Mouse (Mus musculus): Measurements from ENCODE around the gene Rnf215. TPM values are rescaled to one million over a fixed set of nuclear protein-coding genes. Genes with fewer than 3 reads are reported as not detected.
A peak's percentile ranks its signal among the peaks of the same experiment; 100 is the strongest.

Rnf215 gene
- polyA plus RNA-seq, 2 experiments, result 4.3 to 5.1 TPM

DNA sequence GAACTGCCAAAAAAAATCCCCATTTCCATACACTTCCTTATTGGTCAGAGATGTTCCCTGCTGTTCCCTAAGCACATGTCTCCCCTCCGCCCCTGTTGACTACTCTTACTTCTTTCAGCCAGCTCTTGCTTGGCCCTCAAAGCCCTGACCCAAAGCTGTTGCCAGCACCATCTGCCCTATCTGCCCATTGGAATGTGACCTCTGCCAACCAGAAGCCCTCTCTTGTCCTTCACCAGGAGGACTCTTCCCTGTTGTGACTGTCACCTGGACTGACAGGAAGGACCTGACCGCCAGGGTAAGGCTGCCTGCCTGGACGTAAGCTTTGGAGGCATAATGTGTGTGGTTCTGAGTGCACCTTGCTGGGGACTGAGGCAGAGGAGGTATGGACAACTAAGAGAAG lies 13.3 kb upstream of the Rnf215 start:
- WGBS (ENCODE audit: insufficient replicate concordance), result 81% methylated on average over 3 of the region's 3 CpGs
- no peak for ATAC-seq (ENCODE audit: insufficient read depth)
- H3K9ac ChIP-seq (replicated peaks), result no peak overlapping the region

DNA sequence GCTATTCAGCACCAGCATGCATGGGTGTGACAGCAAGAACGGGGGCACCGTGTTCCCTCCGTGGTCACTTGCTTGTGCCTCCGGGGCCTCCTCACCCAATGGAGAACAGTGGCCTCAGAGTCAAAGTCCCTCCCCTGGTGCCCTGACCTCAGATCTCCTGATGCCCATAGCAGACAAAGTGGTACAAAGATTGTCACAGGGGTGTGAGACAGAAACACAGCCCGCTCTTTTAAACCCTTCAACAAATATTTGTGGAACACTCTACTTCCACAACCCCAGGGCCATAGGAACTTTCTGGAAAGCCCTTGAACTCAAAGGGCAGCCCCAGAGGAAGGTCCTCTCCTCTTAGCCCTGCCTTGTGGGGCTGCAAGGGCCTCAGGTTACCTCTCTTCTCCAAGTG lies 12.8 kb upstream of the Rnf215 start:
- ATAC-seq (ENCODE audit: insufficient read depth) (no peak), DNase-seq (ENCODE audit: low read depth in 3 of 3, low spot score in 3 of 3) (no peak)
- Histone ChIP-seq H3K4me1 (replicated peaks; ENCODE audit: control insufficient read depth in 2 of 2, insufficient read depth in 2 of 2, low read length in 1 of 2) (peaks cover 9 to 27% of the 10 kb centered on the region in 2 experiments), H3K27me3 (ENCODE audit: control insufficient read depth, insufficient read depth, low read length) (peaks cover 31% of the 10 kb centered on the region), H3K36me3 (replicated peaks; ENCODE audit: control insufficient read depth, insufficient read depth, low read depth) (no peaks in the 10 kb centered on the region), H3K9ac (replicated peaks) (no peak overlapping the region), H3K9me3 (ENCODE audit: control insufficient read depth, low read length) (no peaks in the 10 kb centered on the region; the same call in 1 of the 2 replicates), H3K4me3 (ENCODE audit: insufficient read depth in 1 of 2, low read depth in 2 of 2, low read length in 2 of 2) (no peak overlapping the region), H3K4me2 (ENCODE audit: low read depth) (no peak overlapping the region), H3K27ac (no peak overlapping the region)
- TF ChIP-seq CTCF (IDR thresholded peaks at IDR 0.05; ENCODE audit: low read depth), result no peak
- TF ChIP-seq EP300 (IDR thresholded peaks at IDR 0.05; ENCODE audit: low read depth), result no peak
- WGBS (ENCODE audit: insufficient replicate concordance), result 52% methylated on average over 5 of the region's 5 CpGs

More for the DNA sequence above, 13.3 kb upstream of the Rnf215 start:
- no peak for DNase-seq (ENCODE audit: low read depth in 3 of 3, low spot score in 3 of 3)
- Histone ChIP-seq H3K4me1 (replicated peaks; ENCODE audit: control insufficient read depth in 2 of 2, insufficient read depth in 2 of 2, low read length in 1 of 2) (peaks cover 14 to 32% of the 10 kb centered on the region in 2 experiments), H3K27me3 (ENCODE audit: control insufficient read depth, insufficient read depth, low read length) (peaks cover 32% of the 10 kb centered on the region), H3K36me3 (replicated peaks; ENCODE audit: control insufficient read depth, insufficient read depth, low read depth) (no peaks in the 10 kb centered on the region), H3K4me3 (ENCODE audit: insufficient read depth in 1 of 2, low read depth in 2 of 2, low read length in 2 of 2) (no peak overlapping the region), H3K9me3 (ENCODE audit: control insufficient read depth, low read length) (no peaks in the 10 kb centered on the region; the same call in 1 of the 2 replicates), H3K4me2 (ENCODE audit: low read depth) (no peak overlapping the region), H3K27ac (no peak overlapping the region)
- TF ChIP-seq EP300 (IDR thresholded peaks at IDR 0.05; ENCODE audit: low read depth), result no peak
- no peak for TF ChIP-seq CTCF (IDR thresholded peaks at IDR 0.05; ENCODE audit: low read depth)

DNA sequence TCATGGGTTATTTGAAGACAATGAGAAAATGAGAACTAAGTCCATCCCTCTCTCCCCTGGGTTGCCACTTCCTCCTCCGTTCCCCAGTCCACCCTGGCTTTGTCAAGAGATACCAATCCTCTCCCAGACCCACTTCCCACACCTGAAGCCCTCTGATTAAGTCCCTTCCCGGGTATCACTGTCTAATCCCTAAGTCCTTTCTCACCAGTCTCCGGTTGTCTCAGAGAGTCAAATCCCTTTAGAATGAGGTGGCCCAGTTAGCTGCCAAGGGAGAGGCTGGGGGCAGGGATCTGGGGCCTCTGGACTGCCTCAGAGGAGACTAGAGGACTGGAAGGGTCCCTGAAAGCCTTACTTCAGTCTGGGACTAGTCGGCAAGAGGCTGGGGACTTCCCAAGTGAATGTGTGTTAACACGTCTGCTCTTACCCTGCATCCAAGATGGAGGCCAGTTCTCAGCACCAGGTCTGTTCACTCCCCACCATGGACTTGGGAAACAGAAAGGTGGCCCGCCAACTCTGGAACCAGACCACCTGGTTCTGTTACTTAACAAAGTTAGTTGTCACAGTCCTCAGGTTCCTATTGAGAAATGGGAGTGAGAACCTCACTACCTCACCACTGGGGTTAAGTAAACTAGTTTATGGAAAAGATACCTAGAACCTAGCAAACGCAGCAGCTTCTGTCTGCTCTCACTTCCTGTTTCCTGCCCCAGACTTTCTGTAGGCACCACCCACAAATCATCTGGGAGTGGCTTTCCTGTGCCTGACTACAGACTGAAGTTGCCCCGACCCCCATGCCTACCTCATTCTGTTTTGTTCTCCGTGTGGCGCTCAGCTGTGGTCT lies 12.0 kb upstream of the Rnf215 start, which contains the start of gene Sec14l2:
Sec14l2 (minus strand) TSS at position 674 of the 838 bp plus-strand sequence.
- Histone ChIP-seq H3K27ac (no peak within 1 kb of the TSS), H3K4me1 (replicated peaks; ENCODE audit: control insufficient read depth in 2 of 2, insufficient read depth in 2 of 2, low read length in 1 of 2) (peaks cover 4 to 23% of the 10 kb centered on the region in 2 experiments), H3K27me3 (ENCODE audit: control insufficient read depth, insufficient read depth, low read length) (peaks cover 24% of the 10 kb centered on the region), H3K4me3 (ENCODE audit: insufficient read depth in 1 of 2, low read depth in 2 of 2, low read length in 2 of 2) (no peak within 1 kb of the TSS), H3K9me3 (ENCODE audit: control insufficient read depth, low read length) (no peaks in the 10 kb centered on the region; the same call in 1 of the 2 replicates), H3K36me3 (replicated peaks; ENCODE audit: control insufficient read depth, insufficient read depth, low read depth) (no peaks in the 10 kb centered on the region), H3K4me2 (ENCODE audit: low read depth) (peak within 1 kb of the TSS; percentile 43), H3K9ac (replicated peaks) (0 out of 2 replicates have a peak within 1 kb of the TSS, but pooled peaks have one; percentile 16)
- WGBS (ENCODE audit: insufficient replicate concordance), result 34% methylated on average over 10 of the region's 10 CpGs
- DNase-seq (ENCODE audit: low read depth in 3 of 3, low spot score in 3 of 3) (no peak), ATAC-seq (ENCODE audit: insufficient read depth) (no peak)
- TF ChIP-seq EP300 (IDR thresholded peaks at IDR 0.05; ENCODE audit: low read depth), result no peak
- no peak for TF ChIP-seq CTCF (IDR thresholded peaks at IDR 0.05; ENCODE audit: low read depth)

DNA sequence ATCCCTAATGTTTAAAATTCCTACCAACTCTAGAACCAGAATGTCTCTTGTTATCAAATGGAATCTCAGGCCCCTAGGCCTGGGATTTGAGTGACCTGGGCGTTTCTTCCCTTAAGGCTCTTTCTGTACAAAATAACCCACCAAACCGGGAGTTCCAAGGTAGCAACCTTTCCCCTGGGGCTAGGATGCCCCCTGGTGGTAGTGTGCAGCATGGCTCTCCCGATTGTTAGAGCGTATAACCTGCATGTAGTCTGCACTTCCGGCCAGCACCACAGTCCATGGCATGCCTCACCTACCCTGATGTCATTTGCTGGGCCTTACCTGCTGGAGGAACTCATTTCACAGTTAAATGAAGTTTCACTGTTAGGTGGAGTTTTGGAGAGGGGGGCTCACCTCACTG lies 11.1 kb upstream of the Rnf215 start:
- H3K4me3 ChIP-seq (ENCODE audit: insufficient read depth in 1 of 2, low read depth in 2 of 2, low read length in 2 of 2), result no peak overlapping the region
- 0 out of 2 replicates have a peak overlapping the region, but pooled peaks have one; percentile 43 for H3K4me2 ChIP-seq (ENCODE audit: low read depth)
- no peak overlapping the region for H3K27ac ChIP-seq
- ATAC-seq (ENCODE audit: insufficient read depth), result 0 out of 2 replicates have a peak, but pooled peaks have one; percentile 21
- H3K4me1 ChIP-seq (replicated peaks; ENCODE audit: control insufficient read depth in 2 of 2, insufficient read depth in 2 of 2, low read length in 1 of 2), result peaks cover 4 to 22% of the 10 kb centered on the region in 2 experiments
- no peaks in the 10 kb centered on the region for H3K36me3 ChIP-seq (replicated peaks; ENCODE audit: control insufficient read depth, insufficient read depth, low read depth)
- peak; percentile 94 for TF ChIP-seq CTCF (IDR thresholded peaks at IDR 0.05; ENCODE audit: low read depth)
- no peak for TF ChIP-seq EP300 (IDR thresholded peaks at IDR 0.05; ENCODE audit: low read depth)
- DNase-seq (ENCODE audit: low read depth in 3 of 3, low spot score in 3 of 3), result no peak
- 39% methylated on average over 5 of the region's 5 CpGs for WGBS (ENCODE audit: insufficient replicate concordance)
- H3K9me3 ChIP-seq (ENCODE audit: control insufficient read depth, low read length), result no peaks in the 10 kb centered on the region; the same call in 1 of the 2 replicates
- H3K9ac ChIP-seq (replicated peaks), result no peak overlapping the region
- H3K27me3 ChIP-seq (ENCODE audit: control insufficient read depth, insufficient read depth, low read length), result peaks cover 14% of the 10 kb centered on the region

DNA sequence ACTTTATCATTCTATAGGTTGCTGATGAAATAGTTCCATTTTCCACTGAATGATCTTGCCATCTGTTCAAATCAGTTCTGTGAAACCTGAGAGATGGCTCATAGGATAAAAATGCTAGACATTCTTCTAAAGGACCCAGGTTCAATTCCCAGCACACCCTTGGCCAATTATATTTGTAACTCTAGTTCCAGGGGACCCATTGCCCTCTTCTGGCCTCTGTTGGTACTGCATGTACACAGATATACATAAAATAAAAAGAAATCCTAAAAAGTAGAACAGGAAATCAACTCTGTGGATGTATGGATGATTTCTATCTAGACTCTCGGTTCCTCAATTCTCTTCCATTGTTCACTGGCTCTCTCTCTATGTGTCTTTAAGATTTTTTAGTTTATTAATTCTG lies 7.9 kb upstream of the Rnf215 start:
- Histone ChIP-seq H3K27me3 (ENCODE audit: control insufficient read depth, insufficient read depth, low read length) (no peaks in the 10 kb centered on the region), H3K9ac (replicated peaks) (no peak overlapping the region), H3K4me3 (ENCODE audit: insufficient read depth in 1 of 2, low read depth in 2 of 2, low read length in 2 of 2) (no peak overlapping the region), H3K4me1 (replicated peaks; ENCODE audit: control insufficient read depth in 2 of 2, insufficient read depth in 2 of 2, low read length in 1 of 2) (peaks cover 7 to 25% of the 10 kb centered on the region in 2 experiments), H3K36me3 (replicated peaks; ENCODE audit: control insufficient read depth, insufficient read depth, low read depth) (no peaks in the 10 kb centered on the region), H3K9me3 (ENCODE audit: control insufficient read depth, low read length) (no peaks in the 10 kb centered on the region; the same call in 1 of the 2 replicates), H3K4me2 (ENCODE audit: low read depth) (no peak overlapping the region), H3K27ac (no peak overlapping the region)
- 69% methylated on average over 1 of the region's 1 CpGs for WGBS (ENCODE audit: insufficient replicate concordance)
- DNase-seq (ENCODE audit: low read depth in 3 of 3, low spot score in 3 of 3) (no peak), ATAC-seq (ENCODE audit: insufficient read depth) (no peak)
- TF ChIP-seq CTCF (IDR thresholded peaks at IDR 0.05; ENCODE audit: low read depth) (peak; percentile 45), EP300 (IDR thresholded peaks at IDR 0.05; ENCODE audit: low read depth) (no peak)
